Mouse (Mus musculus) stomach, postnatal 0 days (tissue): ENCODE measurements around the gene Gmnn.

Experiments
- CTCF ChIP-seq: IDR thresholded peaks from 2 replicates; pipeline ENCODE4 v1.5.1; 2016; ENCODE audit warnings: antibody characterized with exemption, low read depth, mild to moderate bottlenecking, moderate library complexity
- EP300 ChIP-seq: optimal IDR thresholded peaks from 2 replicates; pipeline ENCODE3; 2016; ENCODE audit warnings: antibody characterized with exemption

DNA sequence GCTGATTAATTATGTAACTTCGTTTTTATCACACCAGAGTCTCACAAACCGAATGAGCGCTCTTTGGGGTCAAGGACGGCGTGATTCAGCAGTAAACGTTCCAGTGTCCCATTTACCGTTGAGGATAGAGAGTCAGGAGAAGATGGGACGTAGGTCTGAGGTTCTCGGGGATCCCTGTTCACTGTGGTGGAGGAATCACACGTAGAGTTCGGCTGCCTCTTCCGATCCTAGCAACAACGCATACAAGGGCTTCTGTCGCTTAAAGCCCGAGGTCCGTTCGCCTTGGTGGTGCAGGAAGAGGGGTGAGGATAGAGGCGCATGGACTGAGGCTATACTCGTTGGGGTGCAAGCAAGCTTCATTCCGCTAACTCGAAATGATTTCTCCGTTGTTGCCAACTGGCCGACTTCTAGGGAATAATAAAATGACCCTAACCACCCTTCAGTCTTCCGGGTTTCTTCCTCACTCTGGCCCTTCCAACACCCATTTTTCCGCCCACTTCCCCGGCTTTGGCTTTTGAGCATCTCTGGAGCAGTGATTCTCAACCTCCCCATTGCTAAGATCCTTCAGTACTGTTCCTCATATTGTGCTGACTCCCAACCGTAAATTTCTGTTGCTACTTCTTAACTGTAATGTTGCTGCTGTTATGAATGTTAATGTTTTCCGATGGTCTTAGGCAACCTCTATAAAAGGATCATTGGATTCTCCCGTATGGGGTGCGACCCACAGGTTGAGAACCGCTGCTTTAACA, 38.4 kb upstream of the Gmnn start:
- TF ChIP-seq CTCF (no peak), EP300 (peak; percentile 29)
